Mouse (Mus musculus) cerebellum, postnatal 36 days (tissue): Measurements from ENCODE around the gene Fis1.

ENCODE experiments used
- DNase-seq, 2 experiments: peaks; one replicate each; pipeline ENCODE4 v3.0.0; 2021 to 2022; ENCODE audit warnings: mixed read lengths in 2 of 2

Fis1 gene

DNA sequence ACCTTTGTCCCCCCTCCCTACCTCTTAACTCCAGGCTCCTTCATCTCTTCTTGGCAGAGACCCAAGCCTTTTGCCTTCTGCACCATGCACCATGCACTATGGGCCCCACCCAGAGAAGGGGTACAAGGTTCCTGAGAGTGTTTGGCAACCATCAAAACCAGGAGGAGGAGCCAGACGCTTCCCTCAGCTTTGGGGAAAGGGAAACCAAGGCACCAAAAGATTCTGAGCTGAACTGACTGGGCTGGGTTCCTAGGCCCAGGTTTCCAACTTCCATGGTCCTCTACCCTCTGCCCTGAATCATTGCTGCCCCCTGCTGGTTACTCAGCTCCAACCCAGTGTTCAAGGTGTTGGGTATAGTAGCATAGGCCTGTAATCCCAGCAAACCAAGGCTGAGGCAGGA lies 17.6 kb downstream of the Fis1 start:
- peak in 1 of 2 experiments; percentile 51 for DNase-seq

GRCm38 (mm10) chr5:136973670-136974069 lies 20.6 kb downstream of the Fis1 start:
- DNase-seq, result no peak

DNA sequence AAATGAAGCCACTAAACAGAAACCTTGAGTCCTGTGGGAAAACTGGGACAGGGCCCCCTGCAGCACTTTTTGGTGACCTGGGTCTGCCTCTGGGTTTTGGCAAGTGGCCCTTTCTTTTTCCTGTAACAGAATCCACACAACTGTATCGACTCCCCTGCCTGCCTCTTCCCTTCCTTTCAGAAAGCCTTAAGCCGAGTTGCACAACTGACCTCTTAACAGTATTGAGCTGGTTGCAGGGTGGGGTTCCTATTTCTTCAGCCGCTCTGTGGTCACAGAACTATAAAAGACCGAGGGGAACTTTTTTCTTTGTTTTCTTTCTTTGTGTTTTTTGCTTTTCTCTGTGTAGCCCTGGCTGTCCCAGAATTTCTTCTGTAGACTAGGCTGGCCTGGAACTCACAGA lies 24.7 kb downstream of the Fis1 start:
- no peak for DNase-seq

DNA sequence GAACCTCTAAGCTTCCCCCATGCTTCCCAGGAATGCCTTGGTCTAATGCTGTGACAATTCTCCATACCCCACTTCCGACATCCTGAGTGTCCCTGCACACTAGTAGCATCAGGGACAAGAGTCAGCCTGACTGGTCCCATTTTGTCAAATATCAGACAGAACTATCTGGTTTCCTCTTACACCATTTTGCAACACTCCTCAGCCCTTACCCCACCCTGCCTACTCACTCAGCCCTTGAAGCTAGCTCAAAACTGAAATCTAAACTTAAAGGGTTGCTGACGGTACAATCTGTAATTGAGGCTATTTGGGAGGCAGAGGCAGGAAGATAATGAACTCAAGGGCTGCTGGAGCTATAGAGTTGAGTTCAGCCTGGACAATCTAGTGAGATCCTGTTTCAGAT lies 26.7 kb downstream of the Fis1 start:
- DNase-seq, result no peak

- no peak for DNase-seq
Observed at GRCm38 (mm10) chr5:136980974-136981373, 27.9 kb downstream of the Fis1 start.

- DNase-seq, result peak; percentile 59 to 69
Observed at GRCm38 (mm10) chr5:136982338-136982930, 29.4 kb downstream of the Fis1 start.

- DNase-seq, result no peak
Observed at GRCm38 (mm10) chr5:136984828-136985227, 31.8 kb downstream of the Fis1 start.

DNA sequence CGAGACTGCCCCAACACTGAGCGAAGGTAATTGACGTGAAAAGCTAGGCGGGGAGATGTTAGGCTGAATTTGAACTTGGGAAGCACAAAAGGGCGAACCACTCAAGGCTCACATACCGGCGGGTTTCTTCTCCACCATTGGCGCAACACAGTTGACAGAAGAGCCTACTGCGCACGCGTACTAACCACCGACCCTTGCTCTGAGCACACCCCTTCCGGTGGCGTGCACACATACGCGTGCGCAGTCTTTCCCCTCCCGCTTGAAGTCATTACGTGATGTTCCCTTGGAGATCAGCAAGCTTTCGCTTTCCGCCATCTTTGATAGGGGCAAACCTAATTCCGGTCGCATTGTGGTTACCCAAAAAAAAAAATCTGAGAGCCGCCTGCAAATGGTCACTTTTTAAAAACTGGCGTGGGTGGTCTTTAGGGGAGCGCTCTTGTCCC lies 33.6 kb downstream of the Fis1 start, which contains the start of gene Plod3:
Gene Plod3 (plus strand): TSS at position 325 of the 443 bp plus-strand sequence.
- DNase-seq, result peak; percentile 95 to 96

GRCm38 (mm10) chr5:136987138-136987933 lies 34.3 kb downstream of the Fis1 start:
- peak in 1 of 2 experiments; percentile 73 for DNase-seq

DNA sequence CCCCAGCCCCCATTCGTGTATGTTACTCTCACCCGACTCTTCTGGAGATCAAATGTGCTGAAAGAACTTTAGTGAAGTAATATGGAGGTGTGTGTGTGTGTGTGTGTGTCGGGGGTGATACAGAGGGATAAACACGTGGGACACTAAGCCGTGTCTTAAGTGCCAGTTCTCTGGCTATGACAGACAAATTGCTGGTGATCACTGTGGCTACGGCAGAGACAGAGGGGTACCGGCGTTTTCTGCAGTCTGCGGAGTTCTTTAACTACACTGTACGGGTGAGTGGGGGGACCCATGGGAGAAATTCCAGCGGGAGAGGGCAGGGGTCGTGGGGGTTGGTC lies 34.8 kb downstream of the Fis1 start, which contains the start of gene Znhit1:
Gene Znhit1 (minus strand): TSS at position 88 of the 338 bp plus-strand sequence.
- no peak for DNase-seq

- DNase-seq, result no peak
Observed at GRCm38 (mm10) chr5:136988420-136988819, 35.3 kb downstream of the Fis1 start.

GRCm38 (mm10) chr5:136989801-136990200 lies 36.7 kb downstream of the Fis1 start:
- DNase-seq, result no peak

DNA sequence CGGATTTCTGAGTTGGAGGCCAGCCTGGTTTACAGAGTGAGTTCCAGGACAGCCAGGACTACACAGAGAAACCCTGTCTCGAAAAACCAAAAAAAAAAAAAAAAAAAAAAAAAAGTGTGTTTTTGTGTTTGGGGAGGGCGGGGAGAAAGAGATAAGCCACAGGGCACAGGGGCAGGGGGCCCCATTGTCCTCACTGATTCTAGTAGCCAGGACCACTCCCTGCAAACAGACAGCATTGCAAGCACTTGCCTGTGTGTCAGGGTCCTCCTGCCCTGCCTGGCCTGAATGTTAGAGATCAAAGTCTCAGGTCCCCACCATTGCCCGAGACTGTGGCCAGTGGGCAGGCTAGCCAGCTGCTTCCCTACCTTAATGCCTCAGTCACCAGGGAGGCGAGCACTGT lies 46.4 kb downstream of the Fis1 start:
- DNase-seq, result no peak

DNA sequence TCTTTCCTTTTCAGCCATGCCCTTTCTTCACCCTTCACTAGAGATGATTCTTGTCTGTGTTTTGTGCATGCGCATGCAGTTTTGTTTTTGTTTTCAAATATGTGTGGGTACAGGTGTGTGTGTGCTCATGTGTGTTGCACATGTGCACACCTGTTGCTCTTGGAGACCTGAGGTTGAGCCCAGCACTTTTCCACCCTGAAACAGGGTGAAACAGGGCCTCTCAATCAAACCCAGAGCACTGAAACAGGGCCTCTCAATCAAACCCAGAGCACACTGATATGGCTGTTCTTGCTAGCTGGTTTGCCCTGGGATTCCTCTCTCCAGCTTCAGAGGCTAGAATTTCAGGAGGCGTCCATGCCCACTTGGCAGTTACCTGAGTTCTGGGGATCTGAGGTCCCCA lies 47.5 kb downstream of the Fis1 start:
- DNase-seq, result no peak

GRCm38 (mm10) chr5:137007276-137007675 lies 54.2 kb downstream of the Fis1 start:
- no peak for DNase-seq

- peak; percentile 57 to 63 for DNase-seq
Observed at GRCm38 (mm10) chr5:137009988-137010387, 56.9 kb downstream of the Fis1 start.

DNA sequence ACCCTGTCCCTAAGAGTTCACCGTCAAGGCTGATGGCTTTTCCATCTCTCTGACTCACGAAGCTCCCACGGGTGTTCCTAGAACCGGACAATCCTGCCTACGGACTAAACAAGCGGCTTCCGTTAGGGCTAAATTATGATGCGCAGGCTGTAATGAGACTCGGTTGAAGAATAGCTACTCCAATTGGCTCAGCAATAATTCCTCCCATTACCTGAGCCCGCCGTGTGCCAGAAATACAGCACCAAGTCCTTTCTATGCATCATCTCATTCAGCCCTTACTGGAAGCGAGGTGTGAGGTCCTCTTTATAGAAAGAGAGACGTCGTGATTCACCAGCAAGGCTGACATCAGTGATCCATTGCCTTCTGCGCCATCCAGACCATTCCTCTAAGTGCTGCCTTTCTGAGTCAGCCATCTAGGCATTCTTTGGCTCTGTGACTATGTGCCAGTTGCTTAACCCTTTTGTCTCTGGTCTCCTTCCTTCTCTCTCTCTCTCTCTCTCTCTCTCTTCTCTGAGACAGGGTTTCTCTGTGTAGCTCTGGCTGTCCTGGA lies 59.4 kb downstream of the Fis1 start:
- DNase-seq, result no peak
